Mouse (Mus musculus) limb, embryonic 14.5 days (tissue): ENCODE measurements at regions not wholly inside any gene's neighbourhood (a gene's known extent, or its start where the extent isn't known, plus 50 kb on each side); places are given as distances from the start of the nearest gene placed in this dataset.
"Not testable (repeated sequence)": the region's sequence is repeated elsewhere in the genome, so short reads cannot be mapped to it uniquely, and the experiment has no call there.

Experiments
- ATAC-seq: fragments of 200-750 bp; cut with Nextera tagmentation; 2 replicates; pipeline ENCODE4 v1.8.0; 2017; ENCODE audit warnings: low read depth, moderate number of reproducible peaks, moderate TSS enrichment; ENCODE audit not compliant: low FRiP score
- DNase-seq: peaks from one replicate; pipeline ENCODE4 v3.0.0-alpha.2; 2015; ENCODE audit warnings: low spot score
- H3K27ac ChIP-seq: fragments of 300-500 bp; sonication (generic); replicated peaks from 2 replicates; pipeline ENCODE4 v1.5.1; 2014; ENCODE audit warnings: low read depth, mild to moderate bottlenecking, low read length, moderate library complexity, mixed read lengths
- H3K27me3 ChIP-seq: fragments of 300-500 bp; sonication (generic); 2 replicates; pipeline ENCODE4 v1.6.1; 2014; ENCODE audit warnings: low read length, mixed read lengths; ENCODE audit not compliant: control insufficient read depth, insufficient read depth
- H3K36me3 ChIP-seq: fragments of 300-500 bp; sonication (generic); 2 replicates; pipeline ENCODE4 v1.6.1; 2014; ENCODE audit warnings: mild to moderate bottlenecking, low read length, moderate library complexity, mixed read lengths; ENCODE audit not compliant: control insufficient read depth, insufficient read depth
- H3K4me1 ChIP-seq: fragments of 300-500 bp; sonication (generic); 2 replicates; pipeline ENCODE4 v1.6.1; 2014; ENCODE audit warnings: antibody characterized with exemption, low read length, mixed read lengths; ENCODE audit not compliant: control insufficient read depth, insufficient read depth
- H3K4me2 ChIP-seq: fragments of 300-500 bp; sonication (generic); replicated peaks from 2 replicates; pipeline ENCODE4 v1.6.1; 2014; ENCODE audit warnings: low read depth, mild to moderate bottlenecking, low read length, moderate library complexity; ENCODE audit not compliant: severe bottlenecking
- H3K4me3 ChIP-seq: fragments of 300-500 bp; sonication (generic); replicated peaks from 2 replicates; pipeline ENCODE4 v1.5.1; 2014; ENCODE audit warnings: low read length
- H3K9ac ChIP-seq: fragments of 300-500 bp; sonication (generic); 2 replicates; pipeline ENCODE4 v1.6.1; 2014; ENCODE audit warnings: mild to moderate bottlenecking, low read depth, low read length, moderate library complexity; ENCODE audit not compliant: severe bottlenecking
- H3K9me3 ChIP-seq: fragments of 300-500 bp; sonication (generic); 2 replicates; pipeline ENCODE4 v1.6.1; 2016; ENCODE audit warnings: low read length; ENCODE audit not compliant: control insufficient read depth
- POLR2A ChIP-seq: fragments of 200-500 bp; IDR thresholded peaks from 2 replicates; pipeline ENCODE4 v1.8.0; 2012; ENCODE audit warnings: inconsistent platforms, mild to moderate bottlenecking, moderate library complexity, borderline replicate concordance; ENCODE audit not compliant: insufficient read depth, insufficient read length; ENCODE audit errors: extremely low read depth
- WGBS: fragments of 180-500 bp; shearing (Covaris S2); extraction: QIAGEN DNeasy Blood & Tissue Kit; methylation state at CpG from one replicate; pipeline ENCODE4 v1.1.7; 2014; 5-methylcytosine and 5-hydroxymethylcytosine counted together

DNA sequence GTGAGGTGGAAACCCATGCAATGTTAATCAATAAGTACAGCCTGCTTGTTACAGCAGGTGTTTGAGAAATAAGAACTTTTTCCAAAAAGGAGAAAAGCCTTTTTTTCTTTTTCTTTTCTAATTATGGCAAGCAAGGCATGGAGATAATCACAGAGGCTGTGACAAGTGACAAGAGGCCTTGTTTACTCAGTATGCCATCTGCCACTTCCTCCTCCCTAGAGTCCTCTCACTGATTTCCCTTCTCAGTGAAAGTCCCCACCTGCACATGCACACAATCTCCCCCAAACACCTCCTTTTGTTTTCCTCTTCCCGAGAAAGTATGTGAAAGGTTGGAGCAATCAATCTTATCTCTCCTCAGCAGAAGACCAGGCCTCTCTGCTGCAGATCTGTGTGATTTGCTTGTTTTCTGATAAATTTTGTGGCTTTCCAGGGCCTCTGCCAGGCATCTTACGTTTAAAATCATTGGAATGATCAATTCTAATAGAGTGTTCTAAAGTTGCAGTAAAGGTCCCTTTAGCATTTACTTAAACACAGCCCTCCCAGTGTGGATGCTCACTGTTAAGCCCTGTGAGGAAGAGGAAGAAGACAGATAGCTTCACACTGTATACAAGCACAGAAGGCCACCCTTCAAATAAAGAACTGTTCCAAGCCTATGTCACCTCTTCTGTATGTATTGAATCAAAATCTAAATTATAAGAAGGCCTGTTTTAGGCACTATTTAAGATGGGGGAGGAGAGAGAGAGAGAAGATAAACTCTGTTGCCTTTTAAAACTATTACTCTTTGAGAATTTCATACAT, 710.5 kb downstream of the Rapgef2 start:
- DNase-seq (no peak), ATAC-seq (no peak)
- 34% methylated on average over 2 of the region's 2 CpGs for WGBS
- Histone ChIP-seq H3K4me3 (no peak overlapping the region), H3K27ac (no peak overlapping the region), H3K4me2 (no peak overlapping the region), H3K36me3 (no peaks in the 10 kb centered on the region), H3K9ac (no peak overlapping the region), H3K9me3 (no peaks in the 10 kb centered on the region), H3K27me3 (no peaks in the 10 kb centered on the region), H3K4me1 (no peaks in the 10 kb centered on the region)
- TF ChIP-seq POLR2A = no peak

DNA sequence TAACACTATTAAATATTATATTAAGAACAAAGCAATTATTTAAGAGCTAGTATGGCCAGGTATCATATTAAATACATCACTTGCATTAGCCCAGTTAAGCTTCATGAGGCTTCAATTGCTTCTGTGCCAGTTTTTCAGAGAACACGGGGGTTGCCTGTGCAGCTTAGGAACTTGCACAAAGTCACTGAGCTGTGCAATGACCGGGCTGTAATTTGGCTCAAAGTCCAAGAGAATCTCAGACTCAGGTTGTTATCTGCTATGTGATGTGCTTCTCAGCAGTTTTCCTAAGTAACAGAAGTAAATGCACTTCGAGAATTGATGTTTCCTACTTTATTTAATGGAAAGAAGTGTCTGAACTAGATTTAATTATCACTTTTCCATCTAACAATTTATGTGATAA, 711.5 kb downstream of the Rapgef2 start:
- H3K9ac ChIP-seq = no peak overlapping the region
- H3K36me3 ChIP-seq = no peaks in the 10 kb centered on the region
- ATAC-seq (no peak), DNase-seq (no peak)
- H3K9me3 ChIP-seq = no peaks in the 10 kb centered on the region
- H3K4me3 ChIP-seq = no peak overlapping the region
- H3K27me3 ChIP-seq = no peaks in the 10 kb centered on the region
- no peak overlapping the region for H3K27ac ChIP-seq
- H3K4me1 ChIP-seq = no peaks in the 10 kb centered on the region
- no peak overlapping the region for H3K4me2 ChIP-seq
- TF ChIP-seq POLR2A = no peak
- 78% methylated on average over 3 of the region's 3 CpGs for WGBS

GRCm38 (mm10) chr3:78573299-78573698, 713.0 kb downstream of the Rapgef2 start:
- no peak for TF ChIP-seq POLR2A
- Histone ChIP-seq H3K36me3 (no peaks in the 10 kb centered on the region), H3K4me1 (no peaks in the 10 kb centered on the region), H3K9me3 (no peaks in the 10 kb centered on the region), H3K4me2 (no peak overlapping the region), H3K9ac (no peak overlapping the region), H3K27ac (no peak overlapping the region), H3K4me3 (no peak overlapping the region), H3K27me3 (no peaks in the 10 kb centered on the region)
- ATAC-seq (no peak), DNase-seq (no peak)
- WGBS = 81% methylated on average over 6 of the region's 6 CpGs

- H3K9ac ChIP-seq, H3K4me1 ChIP-seq, DNase-seq, H3K9me3 ChIP-seq, H3K4me2 ChIP-seq, H3K36me3 ChIP-seq, ATAC-seq, H3K27me3 ChIP-seq, H3K27ac ChIP-seq, H3K4me3 ChIP-seq: not testable (repeated sequence)
Measured at GRCm38 (mm10) chr3:78564926-78565325, 721.4 kb downstream of the Rapgef2 start.
